Mouse (Mus musculus): ENCODE measurements around the gene Pde2a. TPM values are rescaled to one million over a fixed set of nuclear protein-coding genes. Genes with fewer than 3 reads are reported as not detected.

The Pde2a gene
- polyA plus RNA-seq, 1 experiment: 12.2 TPM

- peaks cover 33% of the 10 kb centered on the region for H3K4me1 ChIP-seq (ENCODE audit: control insufficient read depth, insufficient read depth, insufficient read length, low read length)
- H3K4me3 ChIP-seq (ENCODE audit: insufficient read depth, low read depth, low read length): peak overlapping the region; percentile 73
- peak overlapping the region; percentile 91 for H3K27ac ChIP-seq (replicated peaks; ENCODE audit: low read depth, low read length)
Measured at GRCm38 (mm10) chr7:101454479-101454878, 33.0 kb downstream of the Pde2a start.

- Histone ChIP-seq H3K4me1 (ENCODE audit: control insufficient read depth, insufficient read depth, insufficient read length, low read length) (peaks cover 37% of the 10 kb centered on the region), H3K27ac (replicated peaks; ENCODE audit: low read depth, low read length) (peak overlapping the region; percentile 91), H3K4me3 (ENCODE audit: insufficient read depth, low read depth, low read length) (peak overlapping the region; percentile 73)
Measured at GRCm38 (mm10) chr7:101455141-101455540, 33.6 kb downstream of the Pde2a start.

- peak overlapping the region; percentile 73 for H3K4me3 ChIP-seq (ENCODE audit: insufficient read depth, low read depth, low read length)
- H3K27ac ChIP-seq (replicated peaks; ENCODE audit: low read depth, low read length): peak overlapping the region; percentile 91
- peaks cover 41% of the 10 kb centered on the region for H3K4me1 ChIP-seq (ENCODE audit: control insufficient read depth, insufficient read depth, insufficient read length, low read length)
Measured at GRCm38 (mm10) chr7:101456318-101456717, 34.8 kb downstream of the Pde2a start.

GRCm38 (mm10) chr7:101456789-101457188 is 35.3 kb downstream of the Pde2a start:
- H3K27ac ChIP-seq (replicated peaks; ENCODE audit: low read depth, low read length): peak overlapping the region; percentile 91
- peak overlapping the region; percentile 73 for H3K4me3 ChIP-seq (ENCODE audit: insufficient read depth, low read depth, low read length)
- H3K4me1 ChIP-seq (ENCODE audit: control insufficient read depth, insufficient read depth, insufficient read length, low read length): peaks cover 46% of the 10 kb centered on the region

- peak overlapping the region; percentile 73 for H3K4me3 ChIP-seq (ENCODE audit: insufficient read depth, low read depth, low read length)
- peaks cover 51% of the 10 kb centered on the region for H3K4me1 ChIP-seq (ENCODE audit: control insufficient read depth, insufficient read depth, insufficient read length, low read length)
- peak overlapping the region; percentile 77 for H3K27ac ChIP-seq (replicated peaks; ENCODE audit: low read depth, low read length)
Measured at GRCm38 (mm10) chr7:101457283-101457682, 35.8 kb downstream of the Pde2a start.

GRCm38 (mm10) chr7:101457801-101458200 is 36.3 kb downstream of the Pde2a start:
- Histone ChIP-seq H3K4me1 (ENCODE audit: control insufficient read depth, insufficient read depth, insufficient read length, low read length) (peaks cover 56% of the 10 kb centered on the region), H3K27ac (replicated peaks; ENCODE audit: low read depth, low read length) (peak overlapping the region; percentile 91), H3K4me3 (ENCODE audit: insufficient read depth, low read depth, low read length) (peak overlapping the region; percentile 12; the same call in 1 of the 2 replicates)

- H3K27ac ChIP-seq (replicated peaks; ENCODE audit: low read depth, low read length): peak overlapping the region; percentile 91
- no peak overlapping the region for H3K4me3 ChIP-seq (ENCODE audit: insufficient read depth, low read depth, low read length)
Measured at GRCm38 (mm10) chr7:101458278-101458781, 36.8 kb downstream of the Pde2a start.

GRCm38 (mm10) chr7:101459305-101459813 is 37.9 kb downstream of the Pde2a start:
- peak overlapping the region; percentile 91 for H3K27ac ChIP-seq (replicated peaks; ENCODE audit: low read depth, low read length)
- H3K4me1 ChIP-seq (ENCODE audit: control insufficient read depth, insufficient read depth, insufficient read length, low read length): peaks cover 66% of the 10 kb centered on the region
- no peak overlapping the region for H3K4me3 ChIP-seq (ENCODE audit: insufficient read depth, low read depth, low read length)

More at GRCm38 (mm10) chr7:101458278-101458781, 36.8 kb downstream of the Pde2a start:
- H3K4me1 ChIP-seq (ENCODE audit: control insufficient read depth, insufficient read depth, insufficient read length, low read length): peaks cover 58% of the 10 kb centered on the region

- peak overlapping the region; percentile 91 for H3K27ac ChIP-seq (replicated peaks; ENCODE audit: low read depth, low read length)
- no peak overlapping the region for H3K4me3 ChIP-seq (ENCODE audit: insufficient read depth, low read depth, low read length)
- peaks cover 65% of the 10 kb centered on the region for H3K4me1 ChIP-seq (ENCODE audit: control insufficient read depth, insufficient read depth, insufficient read length, low read length)
Measured at GRCm38 (mm10) chr7:101459923-101460607, 38.6 kb downstream of the Pde2a start.

GRCm38 (mm10) chr7:101460608-101460957 is 39.1 kb downstream of the Pde2a start:
- peaks cover 63% of the 10 kb centered on the region for H3K4me1 ChIP-seq (ENCODE audit: control insufficient read depth, insufficient read depth, insufficient read length, low read length)
- H3K4me3 ChIP-seq (ENCODE audit: insufficient read depth, low read depth, low read length): no peak overlapping the region
- H3K27ac ChIP-seq (replicated peaks; ENCODE audit: low read depth, low read length): peak overlapping the region; percentile 57; the same call in 1 of the 2 replicates

- H3K27ac ChIP-seq (replicated peaks; ENCODE audit: low read depth, low read length): no peak overlapping the region
- H3K4me1 ChIP-seq (ENCODE audit: control insufficient read depth, insufficient read depth, insufficient read length, low read length): peaks cover 68% of the 10 kb centered on the region
- no peak overlapping the region for H3K4me3 ChIP-seq (ENCODE audit: insufficient read depth, low read depth, low read length)
Measured at GRCm38 (mm10) chr7:101461571-101461970, 40.1 kb downstream of the Pde2a start.

GRCm38 (mm10) chr7:101462327-101463068 is 41.0 kb downstream of the Pde2a start:
- H3K4me1 ChIP-seq (ENCODE audit: control insufficient read depth, insufficient read depth, insufficient read length, low read length): peaks cover 70% of the 10 kb centered on the region
- peak overlapping the region; percentile 17 for H3K27ac ChIP-seq (replicated peaks; ENCODE audit: low read depth, low read length)
- H3K4me3 ChIP-seq (ENCODE audit: insufficient read depth, low read depth, low read length): no peak overlapping the region

- peak overlapping the region; percentile 98 for H3K27ac ChIP-seq (replicated peaks; ENCODE audit: low read depth, low read length)
- H3K4me1 ChIP-seq (ENCODE audit: control insufficient read depth, insufficient read depth, insufficient read length, low read length): peaks cover 60% of the 10 kb centered on the region
- H3K4me3 ChIP-seq (ENCODE audit: insufficient read depth, low read depth, low read length): no peak overlapping the region
Measured at GRCm38 (mm10) chr7:101463665-101464271, 42.3 kb downstream of the Pde2a start.

GRCm38 (mm10) chr7:101464927-101465326 is 43.4 kb downstream of the Pde2a start:
- H3K27ac ChIP-seq (replicated peaks; ENCODE audit: low read depth, low read length): peak overlapping the region; percentile 98
- peaks cover 52% of the 10 kb centered on the region for H3K4me1 ChIP-seq (ENCODE audit: control insufficient read depth, insufficient read depth, insufficient read length, low read length)
- no peak overlapping the region for H3K4me3 ChIP-seq (ENCODE audit: insufficient read depth, low read depth, low read length)

GRCm38 (mm10) chr7:101465392-101465791 is 43.9 kb downstream of the Pde2a start:
- Histone ChIP-seq H3K4me3 (ENCODE audit: insufficient read depth, low read depth, low read length) (no peak overlapping the region), H3K27ac (replicated peaks; ENCODE audit: low read depth, low read length) (peak overlapping the region; percentile 98), H3K4me1 (ENCODE audit: control insufficient read depth, insufficient read depth, insufficient read length, low read length) (peaks cover 48% of the 10 kb centered on the region)
